Mouse (Mus musculus) R1 (cell line): ENCODE data around the gene Hspa12a.

ENCODE experiments used
- DNase-seq: peaks from one replicate; pipeline ENCODE4 v3.0.0-alpha.2; 2018; ENCODE audit warnings: low read depth, low spot score

Gene Hspa12a

GRCm38 (mm10) chr19:58758871-58759270, 184.6 kb downstream of the Hspa12a start:
- no peak for DNase-seq

GRCm38 (mm10) chr19:58751504-58751903, 191.9 kb downstream of the Hspa12a start:
- DNase-seq, result no peak

GRCm38 (mm10) chr19:58750822-58751221, 192.6 kb downstream of the Hspa12a start:
- no peak for DNase-seq

DNA sequence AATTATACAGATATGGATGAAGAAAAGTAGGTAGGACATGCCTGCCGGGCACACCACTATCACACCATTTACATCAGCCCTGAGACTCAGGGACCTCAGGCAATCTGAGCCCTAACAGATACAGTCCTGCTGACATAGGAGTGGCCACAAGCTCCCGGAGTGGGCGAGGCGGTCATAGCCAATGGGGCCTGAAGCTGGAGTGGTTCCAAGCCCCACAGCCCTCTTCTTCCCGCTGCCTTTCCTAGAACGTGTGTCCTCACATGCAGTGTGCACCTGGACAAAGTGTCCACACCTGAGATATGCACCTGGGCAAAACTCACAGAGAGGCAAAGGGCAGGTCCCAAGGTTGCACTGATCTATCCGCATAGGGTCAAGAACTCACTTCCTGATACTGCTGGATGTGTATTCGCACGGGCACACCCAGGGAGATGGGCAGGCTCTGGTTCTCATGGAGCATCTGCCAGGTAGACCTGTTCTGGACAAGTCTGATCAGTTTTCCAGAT, 195.9 kb downstream of the Hspa12a start:
- DNase-seq, result no peak
